Mouse (Mus musculus) lung, postnatal 0 days (tissue): ENCODE data around the gene Sptb.

ENCODE experiments used
- CTCF ChIP-seq: IDR thresholded peaks from 2 replicates; pipeline ENCODE4 v1.5.1; 2016; ENCODE audit warnings: antibody characterized with exemption, mild to moderate bottlenecking
- EP300 ChIP-seq: IDR thresholded peaks from 2 replicates; pipeline ENCODE4 v1.6.1; 2016; ENCODE audit warnings: antibody characterized with exemption, mild to moderate bottlenecking, control low read depth

DNA sequence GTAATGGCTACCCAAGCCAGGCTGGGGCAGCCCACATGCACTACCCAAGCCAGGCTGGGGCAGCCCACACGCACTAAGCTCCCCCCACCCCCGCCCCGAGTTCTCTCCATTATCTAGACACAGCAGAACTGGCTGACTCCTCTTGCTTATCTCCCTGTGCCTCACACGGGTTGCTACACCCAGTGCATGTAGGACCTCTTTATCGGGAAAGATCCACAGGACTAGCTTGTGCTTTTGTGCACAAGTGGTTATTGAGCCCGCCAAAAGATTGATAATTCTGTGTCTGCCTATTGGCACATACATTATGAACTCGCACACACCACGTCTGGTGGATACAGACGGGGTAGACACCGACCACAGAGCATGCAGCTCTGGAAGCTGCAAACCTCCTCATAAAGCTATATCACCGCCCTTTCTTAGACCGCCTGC is 36.5 kb downstream of the Sptb start:
- TF ChIP-seq CTCF (no peak), EP300 (no peak)
